Mouse (Mus musculus) forebrain, embryonic 16.5 days (tissue): ENCODE data around the gene Kntc1. TPM values are rescaled to one million over a fixed set of nuclear protein-coding genes. Genes with fewer than 3 reads are reported as not detected.

Experiments
- ATAC-seq: fragments of 200-750 bp; cut with Nextera tagmentation; 2 replicates; pipeline ENCODE4 v1.8.0; 2017; ENCODE audit warnings: mild to moderate bottlenecking, moderate library complexity
- H3K27ac ChIP-seq: fragments of 300-500 bp; sonication (generic); 2 replicates; pipeline ENCODE4 v1.5.1; 2014; ENCODE audit warnings: low read length, control low read depth
- H3K27me3 ChIP-seq: fragments of 300-500 bp; sonication (generic); replicated peaks from 2 replicates; pipeline ENCODE4 v1.6.1; 2014; ENCODE audit warnings: low read length; ENCODE audit not compliant: control insufficient read depth, insufficient read depth
- H3K36me3 ChIP-seq: fragments of 300-500 bp; sonication (generic); 2 replicates; pipeline ENCODE4 v1.6.1; 2014; ENCODE audit not compliant: control insufficient read depth, insufficient read depth
- H3K4me1 ChIP-seq: fragments of 300-500 bp; sonication (generic); replicated peaks from 2 replicates; pipeline ENCODE4 v1.6.1; 2014; ENCODE audit warnings: low read length; ENCODE audit not compliant: control insufficient read depth, insufficient read depth
- H3K4me2 ChIP-seq: fragments of 300-500 bp; sonication (generic); 2 replicates; pipeline ENCODE4 v1.6.1; 2014; ENCODE audit warnings: mild to moderate bottlenecking, low read length, control low read depth
- H3K4me3 ChIP-seq: fragments of 300-500 bp; sonication (generic); replicated peaks from 2 replicates; pipeline ENCODE4 v1.5.1; 2014; ENCODE audit warnings: mild to moderate bottlenecking, low read length, control low read depth
- H3K9ac ChIP-seq: fragments of 300-500 bp; sonication (generic); replicated peaks from 2 replicates; pipeline ENCODE4 v1.6.1; 2014; ENCODE audit warnings: low read depth, low read length, control low read depth
- H3K9me3 ChIP-seq: fragments of 300-500 bp; sonication (generic); 2 replicates; pipeline ENCODE4 v1.6.1; 2016; ENCODE audit warnings: low read length; ENCODE audit not compliant: control insufficient read depth
- WGBS: fragments of 180-500 bp; shearing (Covaris S2); extraction: QIAGEN DNeasy Blood & Tissue Kit; methylation state at CpG from one replicate; pipeline ENCODE4 v1.1.7; 2014; 5-methylcytosine and 5-hydroxymethylcytosine counted together
- polyA plus RNA-seq: library from polyadenylated mRNA; unstranded; fragments of >200 nt; fragmentation: Nextera tagmentation; extraction: Ambion mirVana; gene quantifications from 2 replicates; pipeline ENCODE4 v1.2.1, GENCODE M21; 2015

Kntc1 gene
- polyA plus RNA-seq, 1 experiment from 2014 or later: 12.8 TPM

DNA sequence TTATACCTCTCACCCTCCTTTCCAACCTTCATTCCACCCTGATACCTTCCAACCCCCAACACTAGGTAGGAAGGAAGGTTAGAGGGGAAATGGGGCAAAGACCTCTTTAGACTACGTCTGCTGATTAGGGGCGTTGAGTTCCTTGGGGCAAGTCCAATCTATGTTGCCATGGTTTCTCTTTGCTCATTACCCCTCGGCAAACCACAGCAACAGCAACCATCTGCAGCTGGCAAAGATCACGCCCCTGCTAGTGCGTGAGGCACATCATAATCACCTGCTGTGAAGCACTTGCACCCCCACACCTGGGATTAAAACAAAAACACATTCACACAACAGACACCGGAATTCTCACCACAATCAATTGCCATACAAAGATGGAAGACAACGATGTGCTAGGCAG is 73.2 kb downstream of the Kntc1 start:
- H3K4me3 ChIP-seq: no peak overlapping the region
- H3K4me1 ChIP-seq: no peaks in the 10 kb centered on the region
- no peaks in the 10 kb centered on the region for H3K36me3 ChIP-seq
- H3K9ac ChIP-seq: no peak overlapping the region
- ATAC-seq: no peak
- 42% methylated on average over 7 of the region's 7 CpGs for WGBS
- no peaks in the 10 kb centered on the region for H3K27me3 ChIP-seq
- no peak overlapping the region for H3K27ac ChIP-seq
- no peak overlapping the region for H3K4me2 ChIP-seq
- no peaks in the 10 kb centered on the region for H3K9me3 ChIP-seq

DNA sequence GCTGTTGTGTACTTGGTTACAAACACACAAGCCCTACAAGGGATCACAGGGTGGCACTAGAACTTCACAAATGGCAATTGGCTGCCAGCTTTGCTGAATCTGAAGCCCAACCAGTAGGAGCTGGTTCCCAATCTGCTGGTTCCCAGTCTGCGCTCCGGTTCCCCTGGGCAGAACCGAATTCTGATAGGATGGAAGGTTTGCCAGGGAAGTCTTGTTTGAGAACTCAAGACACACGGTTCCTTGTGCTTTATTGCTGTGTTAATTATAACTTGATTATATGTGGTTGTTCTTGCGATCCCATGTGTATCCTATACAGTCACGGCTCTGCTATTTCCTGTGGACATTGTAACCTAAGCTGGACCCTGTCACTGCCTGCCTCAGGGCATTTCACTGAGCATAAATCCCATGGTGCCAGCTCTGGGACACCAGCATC is 78.2 kb downstream of the Kntc1 start:
- Histone ChIP-seq H3K4me1 (no peaks in the 10 kb centered on the region), H3K4me3 (no peak overlapping the region), H3K27me3 (no peaks in the 10 kb centered on the region), H3K9me3 (no peaks in the 10 kb centered on the region), H3K27ac (no peak overlapping the region), H3K4me2 (no peak overlapping the region), H3K36me3 (no peaks in the 10 kb centered on the region), H3K9ac (no peak overlapping the region)
- 85% methylated on average over 6 of the region's 6 CpGs for WGBS
- ATAC-seq: no peak

DNA sequence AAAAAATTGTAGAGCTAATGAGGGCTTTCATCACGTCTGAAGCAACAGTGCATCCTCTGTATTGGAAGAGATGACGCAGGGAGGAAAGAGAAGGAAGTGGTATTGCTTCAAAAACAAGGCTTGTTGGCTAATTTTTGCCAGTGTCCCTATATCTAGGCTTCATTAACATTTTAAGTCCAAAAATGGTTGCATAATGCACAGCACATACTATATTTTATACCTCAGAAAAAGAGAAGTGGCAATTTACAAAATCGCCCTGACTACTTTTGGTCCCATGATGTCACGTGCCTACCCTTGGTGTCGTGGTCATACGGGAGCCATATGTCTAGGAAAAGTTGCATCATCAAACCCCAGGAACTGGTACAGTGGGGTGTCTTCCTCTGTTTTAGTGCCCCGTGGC is 82.8 kb downstream of the Kntc1 start:
- ATAC-seq: no peak
- Histone ChIP-seq H3K4me1 (no peaks in the 10 kb centered on the region), H3K4me2 (no peak overlapping the region), H3K9me3 (no peaks in the 10 kb centered on the region), H3K36me3 (no peaks in the 10 kb centered on the region), H3K4me3 (no peak overlapping the region), H3K27ac (no peak overlapping the region), H3K9ac (no peak overlapping the region), H3K27me3 (no peaks in the 10 kb centered on the region)
- WGBS: 93% methylated on average over 7 of the region's 7 CpGs

DNA sequence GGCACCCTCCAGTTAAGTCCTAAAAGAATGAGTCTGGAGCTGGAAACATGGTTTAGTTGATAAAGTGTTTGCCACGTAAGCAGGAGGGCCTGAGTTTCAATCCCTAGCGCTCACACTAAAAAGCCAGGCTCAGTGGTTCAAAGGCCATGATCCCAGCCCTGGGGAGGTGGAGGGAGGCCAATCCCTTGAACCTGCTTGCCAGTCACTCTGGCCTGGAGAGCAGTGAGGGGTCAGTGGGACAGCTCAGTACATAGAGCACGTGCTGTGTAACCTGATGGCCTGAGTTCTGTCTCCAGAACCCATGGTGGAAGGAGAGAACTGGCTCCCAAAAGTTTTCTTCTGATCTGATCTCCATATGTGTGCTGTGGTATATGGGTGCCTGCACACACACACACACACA is 85.3 kb downstream of the Kntc1 start:
- Histone ChIP-seq H3K27ac (no peak overlapping the region), H3K9me3 (no peaks in the 10 kb centered on the region), H3K9ac (no peak overlapping the region), H3K27me3 (no peaks in the 10 kb centered on the region), H3K4me3 (no peak overlapping the region), H3K4me2 (no peak overlapping the region), H3K4me1 (no peaks in the 10 kb centered on the region), H3K36me3 (no peaks in the 10 kb centered on the region)
- no peak for ATAC-seq
- 81% methylated on average over 3 of the region's 3 CpGs for WGBS

DNA sequence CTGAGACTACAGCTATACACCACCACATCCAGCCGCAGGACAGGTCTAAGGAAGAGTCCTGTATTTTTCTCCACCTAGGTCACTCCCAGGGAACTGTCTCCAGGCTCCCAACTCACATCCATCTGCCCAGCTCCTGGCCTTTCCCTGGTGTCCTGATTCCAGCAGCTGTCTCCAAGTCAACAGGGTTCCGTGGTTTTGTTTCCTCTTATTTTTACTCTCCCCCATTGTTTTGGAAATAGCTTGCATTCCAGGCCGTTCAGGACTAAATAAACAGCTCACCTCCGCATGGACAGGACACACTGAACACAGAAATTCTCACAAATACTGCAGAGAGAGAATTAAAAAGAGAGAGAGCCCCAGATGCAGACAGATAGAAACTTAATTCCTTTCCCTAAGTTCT is 87.9 kb downstream of the Kntc1 start:
- H3K9me3 ChIP-seq: no peaks in the 10 kb centered on the region
- H3K4me1 ChIP-seq: no peaks in the 10 kb centered on the region
- no peak overlapping the region for H3K4me3 ChIP-seq
- WGBS: 54% methylated on average over 4 of the region's 4 CpGs
- no peak overlapping the region for H3K27ac ChIP-seq
- ATAC-seq: no peak
- no peak overlapping the region for H3K9ac ChIP-seq
- no peaks in the 10 kb centered on the region for H3K36me3 ChIP-seq
- H3K4me2 ChIP-seq: no peak overlapping the region
- H3K27me3 ChIP-seq: no peaks in the 10 kb centered on the region

DNA sequence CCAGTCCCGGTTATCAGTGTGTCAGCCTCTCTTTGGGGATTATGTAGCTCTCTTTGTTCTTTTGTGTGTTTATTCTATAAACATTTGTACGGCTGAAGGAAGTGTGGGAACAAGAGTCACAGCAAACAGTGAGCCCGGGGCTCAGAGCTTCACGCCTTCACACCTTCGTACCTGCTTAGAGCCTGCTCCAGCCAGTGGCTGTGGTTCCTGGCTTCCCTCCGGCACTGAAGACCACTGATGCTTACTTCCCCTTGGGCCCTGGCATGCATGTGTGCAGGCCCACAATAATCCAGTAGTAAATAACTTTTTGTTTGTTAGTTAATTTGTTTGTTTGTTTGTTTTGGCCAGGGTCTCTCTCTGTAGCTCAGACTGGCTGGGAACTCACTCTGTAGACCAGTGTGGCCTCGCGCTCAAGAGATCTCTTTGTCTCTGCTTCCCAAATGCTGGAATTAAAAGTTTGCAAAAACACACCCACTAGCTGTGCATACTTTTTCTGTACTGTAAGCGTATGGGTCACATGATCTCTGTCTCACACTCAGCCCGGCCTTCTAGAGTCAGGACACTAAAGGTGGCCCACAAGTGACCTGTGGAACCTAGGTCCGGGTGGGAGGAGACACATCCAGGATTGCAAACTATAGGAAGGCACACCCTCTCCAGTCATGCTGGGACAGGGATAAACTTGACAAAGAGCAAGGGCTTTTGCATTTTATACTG is 92.9 kb downstream of the Kntc1 start:
- H3K27ac ChIP-seq: no peak overlapping the region
- no peaks in the 10 kb centered on the region for H3K27me3 ChIP-seq
- H3K36me3 ChIP-seq: no peaks in the 10 kb centered on the region
- no peaks in the 10 kb centered on the region for H3K9me3 ChIP-seq
- no peak for ATAC-seq
- no peak overlapping the region for H3K9ac ChIP-seq
- H3K4me2 ChIP-seq: no peak overlapping the region
- H3K4me1 ChIP-seq: no peaks in the 10 kb centered on the region
- H3K4me3 ChIP-seq: no peak overlapping the region
- WGBS: 64% methylated on average over 11 of the region's 11 CpGs

DNA sequence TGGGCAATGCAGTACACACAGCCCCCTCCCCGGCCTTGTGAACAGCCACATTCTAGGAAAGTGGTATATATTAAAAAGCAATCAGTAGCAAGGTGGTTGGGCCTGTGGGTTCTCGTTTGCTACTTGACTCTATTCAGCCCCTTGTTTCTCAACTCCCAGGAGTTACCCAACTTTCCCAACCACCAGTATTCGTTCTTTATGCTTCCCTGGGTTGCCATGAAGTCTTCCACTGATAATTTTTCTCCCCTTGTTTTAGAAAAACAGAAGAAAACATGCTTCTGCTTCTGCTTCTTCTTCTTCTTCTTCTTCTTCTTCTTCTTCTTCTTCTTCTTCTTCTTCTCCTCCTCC is 93.4 kb downstream of the Kntc1 start:
- H3K9me3 ChIP-seq: no peaks in the 10 kb centered on the region
- H3K27ac ChIP-seq: no peak overlapping the region
- H3K4me2 ChIP-seq: no peak overlapping the region
- 70% methylated on average over 3 of the region's 3 CpGs for WGBS
- no peak overlapping the region for H3K9ac ChIP-seq
- ATAC-seq: no peak
- no peaks in the 10 kb centered on the region for H3K27me3 ChIP-seq
- H3K36me3 ChIP-seq: no peaks in the 10 kb centered on the region
- no peak overlapping the region for H3K4me3 ChIP-seq
- no peaks in the 10 kb centered on the region for H3K4me1 ChIP-seq

DNA sequence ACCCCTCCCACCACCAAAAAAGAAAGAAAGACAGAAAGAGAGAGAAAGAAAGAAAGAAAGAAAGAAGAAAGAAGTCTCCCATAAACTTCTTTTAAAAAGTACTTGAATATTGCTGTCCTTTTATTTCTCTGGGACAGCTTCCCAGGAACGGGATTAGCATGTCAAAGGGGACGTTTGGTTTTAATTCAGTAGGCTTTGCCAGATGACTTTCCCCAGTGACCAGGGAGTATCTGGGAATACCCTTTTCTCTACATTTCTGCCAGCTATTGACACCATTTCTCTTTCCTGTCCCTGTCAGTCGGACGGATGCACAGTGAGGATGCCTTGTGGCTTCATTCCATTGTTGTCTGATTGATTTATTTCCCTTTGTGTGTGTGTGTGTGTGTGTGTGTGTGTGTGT is 94.3 kb downstream of the Kntc1 start:
- Histone ChIP-seq H3K4me1 (no peaks in the 10 kb centered on the region), H3K9ac (no peak overlapping the region), H3K4me2 (no peak overlapping the region), H3K9me3 (no peaks in the 10 kb centered on the region), H3K27me3 (no peaks in the 10 kb centered on the region), H3K36me3 (no peaks in the 10 kb centered on the region), H3K4me3 (no peak overlapping the region), H3K27ac (no peak overlapping the region)
- no peak for ATAC-seq
- WGBS: 30% methylated on average over 4 of the region's 4 CpGs

DNA sequence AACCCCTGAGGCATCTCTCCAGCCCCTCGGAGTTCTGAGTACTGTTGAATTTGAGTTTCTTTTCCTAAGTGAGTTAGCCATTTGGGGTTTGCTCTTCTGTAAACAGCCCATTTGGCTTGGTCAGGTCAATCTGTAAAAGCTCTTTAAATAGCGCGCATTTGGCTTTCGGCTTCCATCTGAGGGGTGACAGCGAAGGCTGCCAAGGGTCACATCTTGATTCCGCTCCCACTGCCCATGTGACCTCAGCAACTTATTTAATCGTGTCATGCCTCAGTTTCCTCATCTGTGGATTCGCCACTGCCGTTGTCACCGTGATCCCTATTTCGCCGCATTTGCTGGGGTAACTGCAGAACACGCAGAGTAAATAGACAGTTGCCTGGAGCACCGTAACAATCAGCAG is 94.8 kb downstream of the Kntc1 start:
- ATAC-seq: no peak
- no peak overlapping the region for H3K27ac ChIP-seq
- no peaks in the 10 kb centered on the region for H3K27me3 ChIP-seq
- H3K9ac ChIP-seq: no peak overlapping the region
- no peaks in the 10 kb centered on the region for H3K9me3 ChIP-seq
- no peaks in the 10 kb centered on the region for H3K4me1 ChIP-seq
- 94% methylated on average over 14 of the region's 14 CpGs for WGBS
- no peak overlapping the region for H3K4me2 ChIP-seq
- H3K4me3 ChIP-seq: no peak overlapping the region
- no peaks in the 10 kb centered on the region for H3K36me3 ChIP-seq

DNA sequence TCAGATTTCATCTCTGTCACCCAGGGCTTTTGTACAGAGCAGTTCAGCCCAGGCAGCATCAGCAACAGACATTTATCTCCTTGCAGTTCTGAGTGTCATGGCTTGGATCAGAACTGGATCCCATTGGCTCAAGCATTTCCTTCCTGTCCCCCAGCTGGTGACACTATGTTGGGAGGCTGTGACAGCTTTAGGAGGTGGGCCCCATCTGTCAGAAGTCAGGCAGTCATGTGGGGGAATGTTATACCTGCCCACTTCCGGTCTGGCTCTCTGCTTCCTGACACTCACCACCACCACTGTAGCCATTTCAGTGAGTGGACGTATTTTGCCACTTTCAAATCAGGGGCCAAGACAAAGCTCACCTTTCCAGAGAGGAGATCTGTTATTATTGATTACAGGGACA is 101.9 kb downstream of the Kntc1 start:
- no peak for ATAC-seq
- H3K9ac ChIP-seq: no peak overlapping the region
- 72% methylated on average over 2 of the region's 2 CpGs for WGBS
- H3K4me1 ChIP-seq: no peaks in the 10 kb centered on the region
- no peaks in the 10 kb centered on the region for H3K9me3 ChIP-seq
- no peak overlapping the region for H3K4me3 ChIP-seq
- H3K27me3 ChIP-seq: no peaks in the 10 kb centered on the region
- H3K36me3 ChIP-seq: no peaks in the 10 kb centered on the region
- no peak overlapping the region for H3K4me2 ChIP-seq
- H3K27ac ChIP-seq: no peak overlapping the region
